Mouse (Mus musculus): ENCODE measurements at regions not wholly inside any gene's neighbourhood (a gene's known extent, or its start where the extent isn't known, plus 50 kb on each side); places are given as distances from the start of the nearest gene placed in this dataset.

- H3K9me3 ChIP-seq (ENCODE audit: control insufficient read depth, low read length): 0 out of 2 replicates have a peak, but pooled peaks cover 5% of the 10 kb centered on the region
- no peak for DNase-seq (ENCODE audit: low spot score)
- H3K9ac ChIP-seq (ENCODE audit: low read length): no peak overlapping the region
- H3K27ac ChIP-seq (ENCODE audit: low read depth): no peak overlapping the region
- ATAC-seq (replicated peaks; ENCODE audit: low FRiP score, low TSS enrichment, low read depth): no peak
- no peaks in the 10 kb centered on the region for H3K4me1 ChIP-seq (replicated peaks; ENCODE audit: control insufficient read depth, insufficient read depth, low read length)
- no peaks in the 10 kb centered on the region for H3K27me3 ChIP-seq (replicated peaks; ENCODE audit: control insufficient read depth, insufficient read depth, low read length)
- no peak overlapping the region for H3K4me3 ChIP-seq (ENCODE audit: low read depth, low read length)
- WGBS: 81% methylated on average over 10 of the region's 10 CpGs
- no peaks in the 10 kb centered on the region for H3K36me3 ChIP-seq (ENCODE audit: control insufficient read depth, insufficient read depth, low read length)
- no peak overlapping the region for H3K4me2 ChIP-seq (ENCODE audit: low read length)
These were observed 161.5 kb downstream of the Ajap1 start for GRCm38 (mm10) chr4:153321085-153321484.

GRCm38 (mm10) chr4:153320602-153321001 lies 162.0 kb downstream of the Ajap1 start:
- no peak for ATAC-seq (replicated peaks; ENCODE audit: low FRiP score, low TSS enrichment, low read depth)
- H3K9me3 ChIP-seq (ENCODE audit: control insufficient read depth, low read length): 0 out of 2 replicates have a peak, but pooled peaks cover 5% of the 10 kb centered on the region
- no peaks in the 10 kb centered on the region for H3K27me3 ChIP-seq (replicated peaks; ENCODE audit: control insufficient read depth, insufficient read depth, low read length)
- H3K4me1 ChIP-seq (replicated peaks; ENCODE audit: control insufficient read depth, insufficient read depth, low read length): no peaks in the 10 kb centered on the region
- DNase-seq (ENCODE audit: low spot score): no peak
- H3K4me2 ChIP-seq (ENCODE audit: low read length): no peak overlapping the region
- no peak overlapping the region for H3K27ac ChIP-seq (ENCODE audit: low read depth)
- no peak overlapping the region for H3K9ac ChIP-seq (ENCODE audit: low read length)
- WGBS: 75% methylated on average over 9 of the region's 9 CpGs
- H3K36me3 ChIP-seq (ENCODE audit: control insufficient read depth, insufficient read depth, low read length): no peaks in the 10 kb centered on the region
- no peak overlapping the region for H3K4me3 ChIP-seq (ENCODE audit: low read depth, low read length)

- Histone ChIP-seq H3K4me2 (ENCODE audit: low read length) (no peak overlapping the region), H3K4me3 (ENCODE audit: low read depth, low read length) (no peak overlapping the region), H3K27ac (ENCODE audit: low read depth) (no peak overlapping the region), H3K9ac (ENCODE audit: low read length) (no peak overlapping the region), H3K4me1 (replicated peaks; ENCODE audit: control insufficient read depth, insufficient read depth, low read length) (no peaks in the 10 kb centered on the region), H3K27me3 (replicated peaks; ENCODE audit: control insufficient read depth, insufficient read depth, low read length) (no peaks in the 10 kb centered on the region), H3K9me3 (ENCODE audit: control insufficient read depth, low read length) (0 out of 2 replicates have a peak, but pooled peaks cover 5% of the 10 kb centered on the region), H3K36me3 (ENCODE audit: control insufficient read depth, insufficient read depth, low read length) (no peaks in the 10 kb centered on the region)
- no peak for ATAC-seq (replicated peaks; ENCODE audit: low FRiP score, low TSS enrichment, low read depth)
- WGBS: 79% methylated on average over 16 of the region's 16 CpGs
- no peak for DNase-seq (ENCODE audit: low spot score)
These were observed 165.5 kb downstream of the Ajap1 start for GRCm38 (mm10) chr4:153316964-153317724.

GRCm38 (mm10) chr4:153316519-153316918 lies 166.1 kb downstream of the Ajap1 start:
- ATAC-seq (replicated peaks; ENCODE audit: low FRiP score, low TSS enrichment, low read depth) (no peak), DNase-seq (ENCODE audit: low spot score) (no peak)
- Histone ChIP-seq H3K4me3 (ENCODE audit: low read depth, low read length) (no peak overlapping the region), H3K4me2 (ENCODE audit: low read length) (no peak overlapping the region), H3K9ac (ENCODE audit: low read length) (no peak overlapping the region), H3K27ac (ENCODE audit: low read depth) (no peak overlapping the region), H3K9me3 (ENCODE audit: control insufficient read depth, low read length) (0 out of 2 replicates have a peak, but pooled peaks cover 5% of the 10 kb centered on the region), H3K36me3 (ENCODE audit: control insufficient read depth, insufficient read depth, low read length) (no peaks in the 10 kb centered on the region), H3K27me3 (replicated peaks; ENCODE audit: control insufficient read depth, insufficient read depth, low read length) (no peaks in the 10 kb centered on the region), H3K4me1 (replicated peaks; ENCODE audit: control insufficient read depth, insufficient read depth, low read length) (no peaks in the 10 kb centered on the region)
- 86% methylated on average over 4 of the region's 4 CpGs for WGBS

- Histone ChIP-seq H3K27ac (ENCODE audit: low read depth) (no peak overlapping the region), H3K4me2 (ENCODE audit: low read length) (no peak overlapping the region), H3K4me3 (ENCODE audit: low read depth, low read length) (no peak overlapping the region), H3K36me3 (ENCODE audit: control insufficient read depth, insufficient read depth, low read length) (no peaks in the 10 kb centered on the region), H3K4me1 (replicated peaks; ENCODE audit: control insufficient read depth, insufficient read depth, low read length) (no peaks in the 10 kb centered on the region), H3K9me3 (ENCODE audit: control insufficient read depth, low read length) (0 out of 2 replicates have a peak, but pooled peaks cover 5% of the 10 kb centered on the region), H3K9ac (ENCODE audit: low read length) (no peak overlapping the region), H3K27me3 (replicated peaks; ENCODE audit: control insufficient read depth, insufficient read depth, low read length) (no peaks in the 10 kb centered on the region)
- ATAC-seq (replicated peaks; ENCODE audit: low FRiP score, low TSS enrichment, low read depth): no peak
- no peak for DNase-seq (ENCODE audit: low spot score)
- 87% methylated on average over 12 of the region's 12 CpGs for WGBS
These were observed 168.7 kb downstream of the Ajap1 start for GRCm38 (mm10) chr4:153313961-153314360.

GRCm38 (mm10) chr4:153311574-153311973 lies 171.0 kb downstream of the Ajap1 start:
- ATAC-seq (replicated peaks; ENCODE audit: low FRiP score, low TSS enrichment, low read depth): no peak
- whole genome bisulfite sequencing: 57% methylated on average over 5 of the region's 5 CpGs

GRCm38 (mm10) chr4:153310641-153311040 lies 172.0 kb downstream of the Ajap1 start:
- Histone ChIP-seq H3K4me2 (ENCODE audit: low read length) (no peak overlapping the region), H3K9ac (ENCODE audit: low read length) (no peak overlapping the region), H3K27me3 (replicated peaks; ENCODE audit: control insufficient read depth, insufficient read depth, low read length) (no peaks in the 10 kb centered on the region), H3K27ac (ENCODE audit: low read depth) (no peak overlapping the region), H3K4me3 (ENCODE audit: low read depth, low read length) (no peak overlapping the region), H3K4me1 (replicated peaks; ENCODE audit: control insufficient read depth, insufficient read depth, low read length) (no peaks in the 10 kb centered on the region), H3K36me3 (ENCODE audit: control insufficient read depth, insufficient read depth, low read length) (no peaks in the 10 kb centered on the region), H3K9me3 (ENCODE audit: control insufficient read depth, low read length) (no peaks in the 10 kb centered on the region)
- WGBS: 31% methylated on average over 2 of the region's 2 CpGs
- DNase-seq (ENCODE audit: low spot score) (no peak), ATAC-seq (replicated peaks; ENCODE audit: low FRiP score, low TSS enrichment, low read depth) (no peak)

More at GRCm38 (mm10) chr4:153311574-153311973, 171.0 kb downstream of the Ajap1 start:
- DNase-seq (ENCODE audit: low spot score): no peak
- no peak overlapping the region for H3K9ac ChIP-seq (ENCODE audit: low read length)
- H3K9me3 ChIP-seq (ENCODE audit: control insufficient read depth, low read length): no peaks in the 10 kb centered on the region
- H3K27me3 ChIP-seq (replicated peaks; ENCODE audit: control insufficient read depth, insufficient read depth, low read length): no peaks in the 10 kb centered on the region
- H3K4me1 ChIP-seq (replicated peaks; ENCODE audit: control insufficient read depth, insufficient read depth, low read length): no peaks in the 10 kb centered on the region
- H3K4me2 ChIP-seq (ENCODE audit: low read length): no peak overlapping the region
- H3K36me3 ChIP-seq (ENCODE audit: control insufficient read depth, insufficient read depth, low read length): no peaks in the 10 kb centered on the region
- H3K4me3 ChIP-seq (ENCODE audit: low read depth, low read length): no peak overlapping the region
- no peak overlapping the region for H3K27ac ChIP-seq (ENCODE audit: low read depth)

GRCm38 (mm10) chr4:153303521-153303920 lies 179.1 kb downstream of the Ajap1 start:
- Histone ChIP-seq H3K9me3 (ENCODE audit: control insufficient read depth, low read length) (no peaks in the 10 kb centered on the region), H3K4me2 (ENCODE audit: low read length) (no peak overlapping the region), H3K27me3 (replicated peaks; ENCODE audit: control insufficient read depth, insufficient read depth, low read length) (no peaks in the 10 kb centered on the region), H3K9ac (ENCODE audit: low read length) (no peak overlapping the region), H3K36me3 (ENCODE audit: control insufficient read depth, insufficient read depth, low read length) (no peaks in the 10 kb centered on the region), H3K4me3 (ENCODE audit: low read depth, low read length) (no peak overlapping the region), H3K4me1 (replicated peaks; ENCODE audit: control insufficient read depth, insufficient read depth, low read length) (no peaks in the 10 kb centered on the region), H3K27ac (ENCODE audit: low read depth) (no peak overlapping the region)
- 78% methylated on average over 5 of the region's 5 CpGs for WGBS
- DNase-seq (ENCODE audit: low spot score) (no peak), ATAC-seq (replicated peaks; ENCODE audit: low FRiP score, low TSS enrichment, low read depth) (no peak)

GRCm38 (mm10) chr4:153302855-153303254 lies 179.8 kb downstream of the Ajap1 start:
- Histone ChIP-seq H3K4me3 (ENCODE audit: low read depth, low read length) (no peak overlapping the region), H3K36me3 (ENCODE audit: control insufficient read depth, insufficient read depth, low read length) (no peaks in the 10 kb centered on the region), H3K27ac (ENCODE audit: low read depth) (no peak overlapping the region), H3K4me2 (ENCODE audit: low read length) (no peak overlapping the region), H3K27me3 (replicated peaks; ENCODE audit: control insufficient read depth, insufficient read depth, low read length) (no peaks in the 10 kb centered on the region), H3K4me1 (replicated peaks; ENCODE audit: control insufficient read depth, insufficient read depth, low read length) (no peaks in the 10 kb centered on the region), H3K9me3 (ENCODE audit: control insufficient read depth, low read length) (no peaks in the 10 kb centered on the region), H3K9ac (ENCODE audit: low read length) (no peak overlapping the region)
- ATAC-seq (replicated peaks; ENCODE audit: low FRiP score, low TSS enrichment, low read depth) (no peak), DNase-seq (ENCODE audit: low spot score) (no peak)
- whole genome bisulfite sequencing: 61% methylated on average over 4 of the region's 4 CpGs

Data from intestine, embryonic 14.5 days (tissue).